Mouse (Mus musculus): ENCODE measurements around the gene Nrm. TPM values are rescaled to one million over a fixed set of nuclear protein-coding genes. Genes with fewer than 3 reads are reported as not detected.
A peak's percentile ranks its signal among the peaks of the same experiment; 100 is the strongest.

Nrm gene
- 10 to 100 TPM; 26.3 to 32.2 TPM for total RNA-seq (2021)

- DNase-seq: peak; percentile 92
These were observed at the start of gene Nrm for GRCm38 (mm10) chr17:35861198-35861857. Gene Nrm, plus strand, starts transcription at chr17:35861318.

DNA sequence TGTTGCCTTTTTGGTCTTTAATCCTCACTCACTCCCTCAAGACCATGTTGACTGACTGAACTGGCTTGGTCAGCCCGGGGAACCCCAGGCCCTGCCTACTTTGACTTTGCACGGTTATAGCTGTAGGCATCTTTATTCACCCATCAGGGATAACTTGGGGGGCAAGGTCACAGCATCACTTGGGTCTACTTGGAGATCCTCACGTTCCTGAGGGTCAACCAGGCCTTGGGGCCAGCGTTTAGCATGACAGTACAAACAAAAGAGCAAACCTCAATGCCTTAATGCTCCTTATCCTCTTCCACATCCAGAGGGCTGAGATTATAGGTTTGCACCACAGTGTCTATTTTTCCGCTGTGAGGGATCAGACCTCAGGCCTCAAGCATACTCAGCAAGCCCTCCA is 48.8 kb upstream of the Nrm start:
- DNase-seq: no peak

- no peak for DNase-seq
These were observed 48.4 kb upstream of the Nrm start for GRCm38 (mm10) chr17:35812736-35813135.

DNA sequence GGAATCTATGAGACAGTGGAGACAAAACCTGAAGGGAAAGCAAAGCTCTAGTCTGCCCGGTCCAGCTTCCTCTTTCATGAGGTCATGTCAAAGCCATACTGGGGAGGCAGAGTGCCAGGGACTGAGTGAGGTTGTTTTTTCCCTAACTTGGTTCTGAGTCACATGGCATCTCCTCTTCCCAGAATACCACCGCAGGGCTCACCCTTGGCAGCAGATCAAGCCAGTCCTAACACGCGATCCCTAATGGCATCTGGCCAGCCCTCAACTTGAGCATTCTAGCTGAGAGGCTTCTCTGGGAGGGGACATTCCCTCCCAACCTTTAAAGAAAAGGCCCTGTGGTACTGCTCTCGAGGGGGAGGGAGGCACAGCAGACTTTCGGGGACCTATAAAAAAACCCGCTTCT is 47.9 kb upstream of the Nrm start:
- peak; percentile 98 for DNase-seq

DNA sequence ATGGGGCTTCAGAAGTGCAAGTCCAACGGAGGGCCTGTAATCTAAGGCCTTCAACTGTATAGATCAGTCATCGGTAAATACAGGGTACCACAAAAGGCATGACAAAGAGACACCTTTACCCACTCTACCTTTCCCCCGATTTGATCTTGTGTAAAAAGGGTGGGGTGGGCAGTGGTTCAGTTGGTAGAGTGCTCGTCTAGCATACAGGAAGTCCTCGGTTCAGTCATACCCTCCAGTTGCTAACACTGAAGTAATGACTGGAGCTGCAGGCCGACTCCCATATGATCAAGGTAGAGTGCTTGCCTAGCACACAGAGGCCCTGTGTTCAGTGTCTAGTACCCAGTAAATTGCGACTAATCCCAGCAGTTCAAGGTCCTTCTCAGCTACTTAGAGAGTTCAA is 47.5 kb upstream of the Nrm start:
- DNase-seq: no peak

DNA sequence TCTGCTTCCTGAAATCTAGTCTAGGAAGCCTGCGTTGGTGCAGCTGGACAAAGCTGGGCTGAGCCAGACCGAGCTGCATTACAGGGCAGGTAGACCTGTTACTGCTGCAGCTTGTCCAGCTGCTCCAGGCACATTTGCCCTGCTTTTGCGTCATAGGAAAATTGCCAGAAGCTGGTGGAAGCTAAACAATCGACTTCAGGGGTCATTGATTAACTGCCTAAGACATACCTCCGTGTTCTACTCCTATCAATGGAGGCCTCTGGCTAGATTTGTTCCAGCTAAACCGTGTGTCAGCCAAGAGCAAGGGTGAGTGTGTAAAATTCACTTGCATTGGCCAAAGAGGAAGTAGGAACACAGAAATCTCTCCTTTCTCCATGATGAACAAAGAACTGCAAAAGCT is 46.4 kb upstream of the Nrm start:
- no peak for DNase-seq

DNA sequence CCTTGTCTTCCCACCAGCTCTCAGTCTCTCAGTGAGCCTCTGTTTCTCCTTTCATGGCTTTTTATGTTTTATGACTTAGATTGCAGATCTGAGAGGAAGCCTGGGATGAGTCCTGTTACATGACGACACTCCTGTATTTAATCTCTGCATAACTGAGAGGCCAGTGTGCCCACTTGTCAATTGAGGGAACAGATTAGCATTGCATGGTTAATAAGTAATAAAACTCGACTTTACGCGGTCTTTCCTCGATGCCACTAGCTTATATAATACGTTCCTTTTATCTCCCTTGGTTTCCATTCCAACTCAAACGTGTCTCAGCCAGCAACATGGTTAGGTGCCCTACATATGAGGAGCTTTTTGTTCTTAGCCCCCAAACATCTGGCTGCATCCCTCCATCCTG is 45.3 kb upstream of the Nrm start:
- no peak for DNase-seq

- DNase-seq: no peak
These were observed 44.4 kb upstream of the Nrm start for GRCm38 (mm10) chr17:35816686-35817085.

DNA sequence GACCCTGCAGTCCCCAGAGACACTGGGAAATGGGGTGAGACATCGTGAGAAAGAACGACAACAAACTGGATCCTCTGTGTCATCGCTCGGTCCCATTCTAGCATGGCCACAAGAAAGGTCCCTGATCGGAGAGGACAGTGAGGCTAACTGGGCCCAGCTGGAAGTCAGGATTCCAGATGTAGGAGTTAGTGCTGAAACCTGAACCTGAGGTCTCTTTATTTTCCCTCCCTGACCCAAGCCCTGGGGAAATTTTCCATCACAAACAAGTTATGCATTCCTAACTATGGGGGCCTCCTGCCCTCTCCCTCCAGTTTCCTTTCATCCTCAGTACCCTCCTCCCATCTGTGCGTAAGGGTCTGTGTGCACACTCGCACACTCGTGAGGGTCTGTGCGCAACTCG is 43.9 kb upstream of the Nrm start:
- no peak for DNase-seq

- DNase-seq: no peak
These were observed 41.0 kb upstream of the Nrm start for GRCm38 (mm10) chr17:35820111-35820510.

- DNase-seq: peak; percentile 90
These were observed 39.4 kb upstream of the Nrm start, which contains the start of gene Ier3 for GRCm38 (mm10) chr17:35821439-35822430. Gene Ier3, plus strand, starts transcription at chr17:35821684.

- no peak for DNase-seq
These were observed 38.6 kb upstream of the Nrm start for GRCm38 (mm10) chr17:35822564-35822963.

DNA sequence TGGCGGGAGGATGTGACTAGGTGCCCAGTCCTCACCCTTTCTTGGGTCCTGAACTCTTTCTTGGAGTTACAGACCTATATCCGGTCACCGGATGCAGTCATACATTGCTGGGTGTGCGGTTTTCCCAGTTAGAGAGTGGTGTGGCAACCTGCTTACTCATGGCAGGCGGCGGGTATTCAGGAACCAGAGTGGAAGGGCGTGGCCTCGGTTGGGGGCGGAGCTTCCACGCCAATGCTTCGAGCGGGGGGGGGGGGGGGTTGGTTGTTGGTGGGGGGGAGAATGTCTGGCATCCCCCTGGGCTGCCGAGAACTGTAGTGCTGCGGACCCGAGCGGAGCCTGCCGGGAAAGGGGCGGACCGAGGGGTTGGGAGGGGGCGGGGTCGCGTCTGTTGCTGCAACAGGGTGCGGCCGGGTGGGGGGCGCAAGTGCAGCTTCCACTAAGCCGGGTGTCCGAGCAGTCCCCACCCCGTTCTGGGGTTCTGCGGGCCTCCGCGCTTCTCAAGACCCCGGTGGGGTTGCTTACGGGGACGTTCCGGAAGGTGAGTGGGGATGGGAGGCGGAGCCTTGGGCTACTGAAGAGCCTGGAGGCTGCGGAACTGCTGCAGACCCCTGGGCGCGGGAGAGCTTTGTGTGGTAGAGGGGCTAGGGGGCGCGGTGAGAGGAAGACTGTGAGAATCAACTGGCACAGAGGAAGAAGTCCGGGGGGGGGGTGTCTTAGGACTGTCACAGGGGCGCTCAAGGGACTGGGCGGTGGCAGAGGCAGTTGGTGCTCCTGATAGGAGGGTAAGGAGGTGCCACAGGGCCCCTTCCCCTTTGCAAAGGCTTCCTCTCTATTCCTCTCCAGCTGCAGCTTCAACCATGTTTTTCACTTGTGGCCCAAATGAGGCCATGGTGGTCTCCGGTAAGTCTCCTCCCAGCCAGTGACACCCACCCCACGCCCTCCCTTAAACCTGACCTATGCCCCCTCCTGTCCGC is 37.9 kb upstream of the Nrm start, which contains the start of gene Flot1:
Gene Flot1, plus strand, starts transcription at position 267 of the 974 bp plus-strand sequence.
- peak; percentile 91 for DNase-seq

DNA sequence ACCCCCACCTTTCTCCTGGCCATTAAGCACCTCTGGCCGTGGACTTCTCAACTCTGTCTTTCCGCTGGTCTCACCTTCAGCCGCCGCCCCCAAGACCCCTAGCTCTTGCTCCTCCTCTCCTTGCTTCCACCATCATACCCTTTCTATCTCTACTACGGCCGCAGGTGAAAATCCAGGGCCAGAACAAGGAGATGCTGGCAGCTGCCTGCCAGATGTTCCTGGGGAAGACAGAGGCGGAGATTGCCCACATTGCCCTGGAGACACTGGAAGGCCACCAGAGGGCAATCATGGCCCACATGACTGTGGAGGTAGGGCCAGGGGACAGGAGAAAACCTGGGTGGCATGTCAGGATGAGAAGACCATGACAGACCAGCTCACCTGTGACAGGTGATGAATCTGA is 36.7 kb upstream of the Nrm start:
- DNase-seq: no peak

DNA sequence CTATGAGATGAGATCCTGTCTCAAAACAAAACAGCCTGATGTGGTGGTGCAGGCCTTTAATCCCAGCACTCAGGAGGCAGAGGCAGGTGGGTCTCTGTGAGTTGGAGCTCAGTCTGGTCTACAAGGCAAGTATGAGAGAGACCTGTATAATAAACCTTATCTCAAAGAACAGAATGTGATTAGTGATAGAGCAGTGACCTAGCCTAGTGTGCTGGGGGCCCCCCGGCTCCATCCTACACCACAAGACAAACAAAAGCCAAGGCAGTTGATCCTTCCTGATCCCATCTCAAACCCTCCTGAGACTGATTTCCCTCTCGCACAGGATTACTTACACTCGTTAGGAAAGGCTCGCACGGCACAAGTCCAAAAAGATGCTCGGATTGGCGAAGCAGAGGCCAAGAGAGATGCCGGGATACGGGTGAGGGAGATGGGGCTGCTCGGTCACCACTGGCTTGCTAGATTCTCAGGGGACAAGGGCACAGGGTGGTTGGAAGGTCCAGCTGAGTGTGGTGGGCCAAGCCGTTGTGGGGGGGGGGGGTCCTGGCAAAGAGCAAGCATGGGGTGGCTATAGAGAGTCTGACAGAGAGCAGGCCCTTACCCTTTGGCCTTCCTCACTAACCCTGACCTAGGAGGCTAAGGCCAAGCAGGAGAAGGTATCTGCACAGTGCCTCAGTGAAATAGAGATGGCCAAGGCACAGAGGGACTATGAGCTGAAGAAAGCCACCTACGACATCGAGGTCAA is 35.8 kb upstream of the Nrm start:
- no peak for DNase-seq

GRCm38 (mm10) chr17:35829737-35830136 is 31.4 kb upstream of the Nrm start:
- DNase-seq: peak; percentile 92

GRCm38 (mm10) chr17:35832400-35833238 is 28.5 kb upstream of the Nrm start:
- no peak for DNase-seq

GRCm38 (mm10) chr17:35833239-35833751 is 27.8 kb upstream of the Nrm start:
- DNase-seq: no peak

GRCm38 (mm10) chr17:35833894-35834293 is 27.2 kb upstream of the Nrm start:
- DNase-seq: no peak

GRCm38 (mm10) chr17:35834696-35835422 is 26.3 kb upstream of the Nrm start:
- DNase-seq: no peak
